Mouse (Mus musculus) embryonic facial prominence, embryonic 10.5 days (tissue): Measurements from ENCODE around the gene Mrs2. TPM values are rescaled to one million over a fixed set of nuclear protein-coding genes. Genes with fewer than 3 reads are reported as not detected.

Experiments
- DNase-seq: peaks from one replicate; pipeline ENCODE4 v3.0.0-alpha.2; 2017; ENCODE audit warnings: low spot score
- H3K27ac ChIP-seq: fragments of 300-500 bp; sonication (generic); replicated peaks from 2 replicates; pipeline ENCODE4 v1.5.1; 2016; ENCODE audit warnings: mild to moderate bottlenecking
- H3K27me3 ChIP-seq: fragments of 300-500 bp; sonication (generic); replicated peaks from 2 replicates; pipeline ENCODE4 v1.6.1; 2016; ENCODE audit warnings: low read depth, mild to moderate bottlenecking; ENCODE audit not compliant: poor library complexity, severe bottlenecking
- H3K36me3 ChIP-seq: fragments of 300-500 bp; sonication (generic); replicated peaks from 2 replicates; pipeline ENCODE4 v1.6.1; 2016; ENCODE audit warnings: mild to moderate bottlenecking, moderate library complexity
- H3K4me1 ChIP-seq: fragments of 300-500 bp; sonication (generic); 2 replicates; pipeline ENCODE4 v1.6.1; 2016
- H3K4me3 ChIP-seq: fragments of 300-500 bp; sonication (generic); 2 replicates; pipeline ENCODE4 v1.5.1; 2016; ENCODE audit warnings: mild to moderate bottlenecking, moderate library complexity
- H3K9me3 ChIP-seq: fragments of 300-500 bp; sonication (generic); 2 replicates; pipeline ENCODE4 v1.6.1; 2016; ENCODE audit warnings: mild to moderate bottlenecking
- WGBS: fragments of 180-500 bp; shearing (Covaris S2); methylation state at CpG from one replicate; pipeline ENCODE4 v1.1.7; 2016; 5-methylcytosine and 5-hydroxymethylcytosine counted together
- polyA plus RNA-seq: library from polyadenylated mRNA; unstranded; fragments of >200 nt; fragmentation: Nextera tagmentation; extraction: Ambion mirVana; gene quantifications from 2 replicates; pipeline ENCODE4 v1.2.1, GENCODE M21; 2016

The Mrs2 gene
- polyA plus RNA-seq, 1 experiment from 2014 or later: 18.2 TPM

GRCm38 (mm10) chr13:25022386-25022785, 2.2 kb upstream of the Mrs2 start:
- Histone ChIP-seq H3K4me1 (peaks cover 22% of the 10 kb centered on the region), H3K9me3 (no peaks in the 10 kb centered on the region), H3K4me3 (no peak overlapping the region), H3K36me3 (peaks cover 9% of the 10 kb centered on the region), H3K27me3 (peaks cover 3% of the 10 kb centered on the region; the same call in 1 of the 2 replicates), H3K27ac (no peak overlapping the region)
- no peak for DNase-seq
- WGBS: 73% methylated on average over 4 of the region's 4 CpGs

DNA sequence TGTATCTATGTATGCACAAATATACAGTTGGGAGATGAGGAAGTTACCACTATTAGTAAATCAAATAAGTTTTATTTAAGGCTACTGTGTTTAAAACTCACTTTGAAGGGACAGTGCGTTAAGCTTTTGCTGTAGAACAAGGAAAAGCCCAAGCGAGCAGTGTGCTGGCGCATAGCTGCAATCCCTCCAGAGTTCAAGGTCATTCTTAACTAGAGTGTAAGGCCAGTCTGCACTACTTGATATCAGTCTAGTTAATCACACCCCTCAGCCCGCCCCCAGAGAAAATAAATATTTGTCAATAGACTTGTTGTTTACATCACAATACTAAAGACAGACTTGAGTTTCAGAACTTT, 337 bp upstream of the Mrs2 start:
- Histone ChIP-seq H3K27ac (peak overlapping the region; percentile 93), H3K9me3 (no peaks in the 10 kb centered on the region), H3K36me3 (peaks cover 19% of the 10 kb centered on the region), H3K4me3 (peak overlapping the region; percentile 91), H3K4me1 (peaks cover 22% of the 10 kb centered on the region), H3K27me3 (peaks cover 3% of the 10 kb centered on the region; the same call in 1 of the 2 replicates)
- DNase-seq: no peak
- 59% methylated on average over 4 of the region's 4 CpGs for WGBS

GRCm38 (mm10) chr13:25018316-25018715, 1.9 kb downstream of the Mrs2 start:
- no peak overlapping the region for H3K27ac ChIP-seq
- peaks cover 19% of the 10 kb centered on the region for H3K36me3 ChIP-seq
- 91% methylated on average over 9 of the region's 9 CpGs for WGBS
- H3K4me1 ChIP-seq: peaks cover 22% of the 10 kb centered on the region
- no peaks in the 10 kb centered on the region for H3K9me3 ChIP-seq
- H3K27me3 ChIP-seq: peaks cover 3% of the 10 kb centered on the region; the same call in 1 of the 2 replicates
- peak overlapping the region; percentile 91; the same call in 1 of the 2 replicates for H3K4me3 ChIP-seq
- DNase-seq: no peak

GRCm38 (mm10) chr13:25007115-25007514, 13.1 kb downstream of the Mrs2 start:
- Histone ChIP-seq H3K4me3 (no peak overlapping the region), H3K36me3 (peaks cover 41% of the 10 kb centered on the region), H3K27me3 (no peaks in the 10 kb centered on the region), H3K27ac (no peak overlapping the region), H3K4me1 (no peaks in the 10 kb centered on the region), H3K9me3 (peaks cover 7% of the 10 kb centered on the region; the same call in 1 of the 2 replicates)
- DNase-seq: no peak
- WGBS: 82% methylated on average over 8 of the region's 8 CpGs

- Histone ChIP-seq H3K4me3 (no peak overlapping the region), H3K4me1 (no peaks in the 10 kb centered on the region), H3K9me3 (peaks cover 7% of the 10 kb centered on the region; the same call in 1 of the 2 replicates), H3K27me3 (no peaks in the 10 kb centered on the region), H3K36me3 (peaks cover 82% of the 10 kb centered on the region), H3K27ac (no peak overlapping the region)
- DNase-seq: no peak
Measured at GRCm38 (mm10) chr13:25002965-25003364, 17.2 kb downstream of the Mrs2 start.

GRCm38 (mm10) chr13:24999538-24999937, 20.6 kb downstream of the Mrs2 start:
- WGBS: 93% methylated on average over 2 of the region's 2 CpGs
- Histone ChIP-seq H3K4me1 (no peaks in the 10 kb centered on the region), H3K36me3 (peaks cover 93% of the 10 kb centered on the region), H3K9me3 (no peaks in the 10 kb centered on the region), H3K27me3 (no peaks in the 10 kb centered on the region), H3K4me3 (no peak overlapping the region), H3K27ac (no peak overlapping the region)
- no peak for DNase-seq

DNA sequence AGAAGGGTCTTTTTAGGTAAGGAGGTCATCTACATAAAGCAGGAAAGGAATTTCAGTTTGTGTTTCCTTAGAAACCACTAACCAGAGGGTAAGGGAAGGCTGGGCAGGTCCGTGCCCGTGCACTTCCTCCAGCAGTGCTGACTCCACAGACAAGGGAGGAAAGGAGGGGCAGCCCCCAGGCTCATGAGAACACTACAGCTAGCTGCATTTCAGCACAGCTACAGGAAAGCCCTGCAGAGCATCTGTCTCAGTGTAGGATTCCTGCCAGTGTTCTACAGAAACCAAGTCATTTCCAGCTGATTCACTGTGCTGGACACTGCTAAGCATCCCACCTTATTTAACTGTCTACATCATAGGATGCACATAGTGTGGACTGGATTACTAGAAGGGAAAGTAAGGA, 27.0 kb downstream of the Mrs2 start:
- no peaks in the 10 kb centered on the region for H3K9me3 ChIP-seq
- H3K36me3 ChIP-seq: peaks cover 84% of the 10 kb centered on the region
- no peak overlapping the region for H3K4me3 ChIP-seq
- peak; percentile 28 for DNase-seq
- WGBS: 28% methylated on average over 2 of the region's 2 CpGs
- peaks cover 7% of the 10 kb centered on the region for H3K4me1 ChIP-seq
- no peak overlapping the region; the same call in 1 of the 2 replicates for H3K27ac ChIP-seq
- no peaks in the 10 kb centered on the region for H3K27me3 ChIP-seq

- no peaks in the 10 kb centered on the region for H3K9me3 ChIP-seq
- WGBS: 88% methylated on average over 6 of the region's 6 CpGs
- no peak overlapping the region for H3K4me3 ChIP-seq
- peaks cover 43% of the 10 kb centered on the region for H3K36me3 ChIP-seq
- no peak overlapping the region for H3K27ac ChIP-seq
- peaks cover 7% of the 10 kb centered on the region for H3K4me1 ChIP-seq
- no peaks in the 10 kb centered on the region for H3K27me3 ChIP-seq
- no peak for DNase-seq
Measured at GRCm38 (mm10) chr13:24989006-24989405, 31.2 kb downstream of the Mrs2 start.

DNA sequence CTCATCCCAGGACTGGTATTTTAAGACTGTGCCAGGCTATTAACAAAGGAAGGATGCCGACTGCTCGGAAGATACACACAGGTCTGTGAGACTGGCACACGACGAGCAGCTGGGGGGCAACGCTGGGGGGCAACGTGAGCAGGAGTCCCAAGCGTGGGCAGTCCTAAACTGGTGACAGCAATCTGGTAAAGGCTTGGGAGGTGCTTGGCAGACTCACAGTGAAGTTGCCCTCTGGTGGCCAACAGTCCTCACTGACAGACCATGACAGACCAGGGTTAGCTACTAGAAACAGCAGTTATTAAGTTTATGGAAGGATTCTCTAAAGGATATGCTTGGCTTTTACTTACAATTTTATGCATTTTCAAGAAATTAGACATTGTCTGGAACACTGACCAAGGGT, 31.8 kb downstream of the Mrs2 start:
- WGBS: 39% methylated on average over 7 of the region's 7 CpGs

DNA sequence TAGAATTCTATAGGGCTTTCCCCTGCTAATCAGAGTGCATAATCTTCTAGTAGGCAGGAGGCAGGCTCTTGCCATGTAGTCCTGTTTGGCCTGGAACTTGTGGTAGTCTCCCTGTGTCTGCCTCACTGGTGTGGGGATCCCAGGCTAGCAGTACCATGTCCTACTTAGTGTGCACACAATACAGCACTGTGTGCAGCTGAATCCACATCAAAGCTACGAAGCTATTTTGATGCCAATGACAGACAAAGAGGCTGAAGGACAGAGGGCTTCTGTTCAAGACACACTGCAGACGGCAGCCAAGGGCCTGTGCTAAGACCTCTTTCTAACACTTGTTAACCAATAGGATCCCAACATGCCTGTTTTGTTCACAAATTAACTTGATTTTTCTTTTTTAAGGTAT, 34.7 kb downstream of the Mrs2 start:
- no peak for DNase-seq
- no peak overlapping the region for H3K4me3 ChIP-seq

More for the DNA sequence above, 31.8 kb downstream of the Mrs2 start:
- peak; percentile 55 for DNase-seq
- Histone ChIP-seq H3K36me3 (peaks cover 37% of the 10 kb centered on the region), H3K4me3 (no peak overlapping the region), H3K4me1 (peaks cover 5% of the 10 kb centered on the region), H3K27ac (no peak overlapping the region), H3K9me3 (no peaks in the 10 kb centered on the region), H3K27me3 (no peaks in the 10 kb centered on the region)

DNA sequence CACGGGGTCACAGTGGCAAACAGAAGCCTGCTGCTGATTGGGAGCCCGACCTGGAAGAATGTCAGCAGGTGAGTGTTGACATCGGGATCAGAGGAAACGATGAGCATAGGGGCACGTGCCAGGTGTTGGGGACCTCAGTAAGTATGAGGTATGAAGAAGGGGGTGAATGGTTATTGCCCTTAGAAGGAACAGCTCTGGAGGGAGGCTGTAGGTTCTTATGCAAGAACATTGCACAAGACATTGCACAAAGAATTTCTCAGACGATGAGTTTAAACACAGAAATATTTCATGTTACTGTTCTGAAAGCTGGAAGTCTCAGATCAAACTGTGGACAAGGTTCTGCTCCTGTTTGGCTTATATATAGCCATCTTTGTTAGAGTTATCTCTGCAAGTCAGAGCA, 39.1 kb downstream of the Mrs2 start:
- no peak overlapping the region for H3K4me3 ChIP-seq
- no peaks in the 10 kb centered on the region for H3K9me3 ChIP-seq
- no peaks in the 10 kb centered on the region for H3K27me3 ChIP-seq
- no peak overlapping the region for H3K27ac ChIP-seq
- no peak for DNase-seq
- WGBS: 88% methylated on average over 6 of the region's 6 CpGs
- no peaks in the 10 kb centered on the region for H3K36me3 ChIP-seq
- H3K4me1 ChIP-seq: no peaks in the 10 kb centered on the region

More for the DNA sequence above, 34.7 kb downstream of the Mrs2 start:
- Histone ChIP-seq H3K36me3 (peaks cover 10% of the 10 kb centered on the region), H3K27ac (no peak overlapping the region), H3K27me3 (no peaks in the 10 kb centered on the region), H3K4me1 (no peaks in the 10 kb centered on the region), H3K9me3 (no peaks in the 10 kb centered on the region)
- 52% methylated on average over 2 of the region's 2 CpGs for WGBS

GRCm38 (mm10) chr13:24977820-24978342, 42.3 kb downstream of the Mrs2 start:
- no peak overlapping the region for H3K4me3 ChIP-seq
- no peaks in the 10 kb centered on the region for H3K9me3 ChIP-seq
- 85% methylated on average over 5 of the region's 5 CpGs for WGBS
- no peaks in the 10 kb centered on the region for H3K27me3 ChIP-seq
- no peaks in the 10 kb centered on the region for H3K4me1 ChIP-seq
- no peak for DNase-seq
- no peak overlapping the region for H3K27ac ChIP-seq
- H3K36me3 ChIP-seq: no peaks in the 10 kb centered on the region

GRCm38 (mm10) chr13:24976384-24976783, 43.8 kb downstream of the Mrs2 start:
- Histone ChIP-seq H3K9me3 (no peaks in the 10 kb centered on the region), H3K4me3 (no peak overlapping the region), H3K4me1 (no peaks in the 10 kb centered on the region), H3K27ac (no peak overlapping the region), H3K36me3 (no peaks in the 10 kb centered on the region), H3K27me3 (no peaks in the 10 kb centered on the region)
- 74% methylated on average over 4 of the region's 4 CpGs for whole genome bisulfite sequencing
- DNase-seq: no peak
